Mouse (Mus musculus): ENCODE data around the gene Mettl22.

Gene Mettl22

GRCm38 (mm10) chr16:8520525-8520924 lies 49.9 kb downstream of the Mettl22 start:
- Histone ChIP-seq H3K9me3 (ENCODE audit: low read length) (no peaks in the 10 kb centered on the region), H3K36me3 (ENCODE audit: insufficient read depth, low read length) (no peaks in the 10 kb centered on the region), H3K27me3 (ENCODE audit: insufficient read depth, low read length) (peaks cover 10% of the 10 kb centered on the region), H3K4me1 (replicated peaks; ENCODE audit: low read depth, low read length) (peaks cover 33% of the 10 kb centered on the region), H3K4me3 (replicated peaks; ENCODE audit: low read length) (no peak overlapping the region)
- no peak for TF ChIP-seq POU5F1 (IDR thresholded peaks at IDR 0.05; ENCODE audit: borderline replicate concordance, low read length)

GRCm38 (mm10) chr16:8521322-8521721 lies 50.7 kb downstream of the Mettl22 start:
- TF ChIP-seq NANOG (IDR thresholded peaks at IDR 0.05; ENCODE audit: borderline replicate concordance, low read length) (no peak), POU5F1 (IDR thresholded peaks at IDR 0.05; ENCODE audit: borderline replicate concordance, low read length) (no peak), CTCF (conservative IDR thresholded peaks at IDR 0.05; ENCODE audit: low read length) (no peak)
- H3K36me3 ChIP-seq (ENCODE audit: insufficient read depth, low read length), result no peaks in the 10 kb centered on the region
- peaks cover 5% of the 10 kb centered on the region; the same call in 1 of the 2 replicates for H3K27me3 ChIP-seq (ENCODE audit: insufficient read depth, low read length)
- H3K9me3 ChIP-seq (ENCODE audit: low read length), result no peaks in the 10 kb centered on the region
- H3K4me3 ChIP-seq (replicated peaks; ENCODE audit: low read length), result no peak overlapping the region
- peaks cover 41% of the 10 kb centered on the region for H3K4me1 ChIP-seq (replicated peaks; ENCODE audit: low read depth, low read length)

- H3K4me1 ChIP-seq (replicated peaks; ENCODE audit: low read depth, low read length), result peaks cover 47% of the 10 kb centered on the region
- peak overlapping the region; percentile 51 for H3K4me3 ChIP-seq (replicated peaks; ENCODE audit: low read length)
- H3K36me3 ChIP-seq (ENCODE audit: insufficient read depth, low read length), result no peaks in the 10 kb centered on the region
- TF ChIP-seq NANOG (IDR thresholded peaks at IDR 0.05; ENCODE audit: borderline replicate concordance, low read length), result no peak
- TF ChIP-seq CTCF (conservative IDR thresholded peaks at IDR 0.05; ENCODE audit: low read length), result no peak
- TF ChIP-seq POU5F1 (IDR thresholded peaks at IDR 0.05; ENCODE audit: borderline replicate concordance, low read length), result no peak
- H3K27me3 ChIP-seq (ENCODE audit: insufficient read depth, low read length), result peaks cover 5% of the 10 kb centered on the region; the same call in 1 of the 2 replicates
- no peaks in the 10 kb centered on the region for H3K9me3 ChIP-seq (ENCODE audit: low read length)
Measured at GRCm38 (mm10) chr16:8523480-8524144, 53.0 kb downstream of the Mettl22 start.

GRCm38 (mm10) chr16:8524163-8524847 lies 53.7 kb downstream of the Mettl22 start:
- peaks cover 3% of the 10 kb centered on the region; the same call in 1 of the 2 replicates for H3K27me3 ChIP-seq (ENCODE audit: insufficient read depth, low read length)
- H3K9me3 ChIP-seq (ENCODE audit: low read length), result no peaks in the 10 kb centered on the region
- peak overlapping the region; percentile 51 for H3K4me3 ChIP-seq (replicated peaks; ENCODE audit: low read length)
- TF ChIP-seq POU5F1 (IDR thresholded peaks at IDR 0.05; ENCODE audit: borderline replicate concordance, low read length), result no peak
- no peaks in the 10 kb centered on the region for H3K36me3 ChIP-seq (ENCODE audit: insufficient read depth, low read length)
- H3K4me1 ChIP-seq (replicated peaks; ENCODE audit: low read depth, low read length), result peaks cover 47% of the 10 kb centered on the region

GRCm38 (mm10) chr16:8525293-8525692 lies 54.7 kb downstream of the Mettl22 start:
- Histone ChIP-seq H3K9me3 (ENCODE audit: low read length) (no peaks in the 10 kb centered on the region), H3K27me3 (ENCODE audit: insufficient read depth, low read length) (peaks cover 3% of the 10 kb centered on the region; the same call in 1 of the 2 replicates), H3K4me1 (replicated peaks; ENCODE audit: low read depth, low read length) (peaks cover 54% of the 10 kb centered on the region), H3K4me3 (replicated peaks; ENCODE audit: low read length) (no peak overlapping the region), H3K36me3 (ENCODE audit: insufficient read depth, low read length) (no peaks in the 10 kb centered on the region)
- TF ChIP-seq CTCF (conservative IDR thresholded peaks at IDR 0.05; ENCODE audit: low read length) (no peak), NANOG (IDR thresholded peaks at IDR 0.05; ENCODE audit: borderline replicate concordance, low read length) (peak; percentile 22; the same call in 1 of the 2 replicates), POU5F1 (IDR thresholded peaks at IDR 0.05; ENCODE audit: borderline replicate concordance, low read length) (no peak)

- Histone ChIP-seq H3K9me3 (ENCODE audit: low read length) (no peaks in the 10 kb centered on the region), H3K36me3 (ENCODE audit: insufficient read depth, low read length) (no peaks in the 10 kb centered on the region), H3K27me3 (ENCODE audit: insufficient read depth, low read length) (peaks cover 3% of the 10 kb centered on the region; the same call in 1 of the 2 replicates), H3K4me1 (replicated peaks; ENCODE audit: low read depth, low read length) (peaks cover 57% of the 10 kb centered on the region), H3K4me3 (replicated peaks; ENCODE audit: low read length) (no peak overlapping the region)
- no peak for TF ChIP-seq NANOG (IDR thresholded peaks at IDR 0.05; ENCODE audit: borderline replicate concordance, low read length)
- no peak for TF ChIP-seq CTCF (conservative IDR thresholded peaks at IDR 0.05; ENCODE audit: low read length)
- no peak for TF ChIP-seq POU5F1 (IDR thresholded peaks at IDR 0.05; ENCODE audit: borderline replicate concordance, low read length)
Measured at GRCm38 (mm10) chr16:8525877-8526276, 55.3 kb downstream of the Mettl22 start.

GRCm38 (mm10) chr16:8529389-8529788 lies 58.8 kb downstream of the Mettl22 start:
- H3K9me3 ChIP-seq (ENCODE audit: low read length), result no peaks in the 10 kb centered on the region
- TF ChIP-seq POU5F1 (IDR thresholded peaks at IDR 0.05; ENCODE audit: borderline replicate concordance, low read length), result no peak
- no peak for TF ChIP-seq CTCF (conservative IDR thresholded peaks at IDR 0.05; ENCODE audit: low read length)

GRCm38 (mm10) chr16:8530018-8530417 lies 59.4 kb downstream of the Mettl22 start:
- TF ChIP-seq POU5F1 (IDR thresholded peaks at IDR 0.05; ENCODE audit: borderline replicate concordance, low read length) (no peak), CTCF (conservative IDR thresholded peaks at IDR 0.05; ENCODE audit: low read length) (no peak), NANOG (IDR thresholded peaks at IDR 0.05; ENCODE audit: borderline replicate concordance, low read length) (no peak)
- no peaks in the 10 kb centered on the region for H3K36me3 ChIP-seq (ENCODE audit: insufficient read depth, low read length)
- no peaks in the 10 kb centered on the region for H3K9me3 ChIP-seq (ENCODE audit: low read length)
- peaks cover 72% of the 10 kb centered on the region for H3K4me1 ChIP-seq (replicated peaks; ENCODE audit: low read depth, low read length)
- no peak overlapping the region for H3K4me3 ChIP-seq (replicated peaks; ENCODE audit: low read length)
- no peaks in the 10 kb centered on the region for H3K27me3 ChIP-seq (ENCODE audit: insufficient read depth, low read length)

More at GRCm38 (mm10) chr16:8529389-8529788, 58.8 kb downstream of the Mettl22 start:
- H3K36me3 ChIP-seq (ENCODE audit: insufficient read depth, low read length), result no peaks in the 10 kb centered on the region
- H3K4me1 ChIP-seq (replicated peaks; ENCODE audit: low read depth, low read length), result peaks cover 72% of the 10 kb centered on the region
- no peak overlapping the region for H3K4me3 ChIP-seq (replicated peaks; ENCODE audit: low read length)
- no peaks in the 10 kb centered on the region for H3K27me3 ChIP-seq (ENCODE audit: insufficient read depth, low read length)
